Mouse (Mus musculus) macrophage (primary cell): Measurements from ENCODE around the gene Acsm1. TPM values are rescaled to one million over a fixed set of nuclear protein-coding genes. Genes with fewer than 3 reads are reported as not detected.

Experiments used
- polyA plus RNA-seq: library from polyadenylated mRNA; stranded (reverse); fragments of 250-400 nt; gene quantifications from 3 replicates; pipeline ENCODE4 v1.2.4, GENCODE M21; 2018; ENCODE audit warnings: inconsistent platforms

Gene Acsm1
- polyA plus RNA-seq, 1 experiment from 2014 or later: not detected

Other genes with a start within 250 kb of the Acsm1 start
- gene Gp2, start 147.7 kb upstream of the Acsm1 start, polyA plus RNA-seq: not detected in 3 replicates
- not detected in 3 replicates for gene Umod, start 127.7 kb upstream of the Acsm1 start, polyA plus RNA-seq
- not detected in 3 replicates for gene Acsm5, start 87.6 kb upstream of the Acsm1 start, polyA plus RNA-seq
- not detected in 3 replicates for gene Pdilt, start 83.5 kb upstream of the Acsm1 start, polyA plus RNA-seq
- gene Acsm2, start 52.7 kb upstream of the Acsm1 start, polyA plus RNA-seq: not detected in 3 replicates
- not detected in 3 replicates for gene Acsm4, start 83.0 kb downstream of the Acsm1 start, polyA plus RNA-seq
- gene Thumpd1, start 113.8 kb downstream of the Acsm1 start, polyA plus RNA-seq: 25.7 to 44.7 TPM (median 38.1 TPM) in 3 replicates
- gene Acsm3, start 153.9 kb downstream of the Acsm1 start, polyA plus RNA-seq: not detected in 3 replicates
- 4.2 to 6.7 TPM (median 6.3 TPM) in 3 replicates for gene Rexo5, start 187.0 kb downstream of the Acsm1 start, polyA plus RNA-seq
- 3.4 to 5.9 TPM (median 3.4 TPM) in 3 replicates for gene Eri2, start 187.0 kb downstream of the Acsm1 start, polyA plus RNA-seq